Mouse (Mus musculus): ENCODE results near the gene Olfr548-ps1.

- TF ChIP-seq CTCF (IDR thresholded peaks at IDR 0.05; ENCODE audit: control insufficient read depth, insufficient read depth, low read length), result no peak
- TF ChIP-seq POLR2A (IDR thresholded peaks at IDR 0.05; ENCODE audit: borderline replicate concordance, control insufficient read depth, low read depth, low read length), result no peak
Observed at GRCm38 (mm10) chr7:102553279-102553678, 12.6 kb downstream of the Olfr548-ps1 start.

Measured in bone marrow, adult 2 months (tissue).